In the genomic region with DNA sequence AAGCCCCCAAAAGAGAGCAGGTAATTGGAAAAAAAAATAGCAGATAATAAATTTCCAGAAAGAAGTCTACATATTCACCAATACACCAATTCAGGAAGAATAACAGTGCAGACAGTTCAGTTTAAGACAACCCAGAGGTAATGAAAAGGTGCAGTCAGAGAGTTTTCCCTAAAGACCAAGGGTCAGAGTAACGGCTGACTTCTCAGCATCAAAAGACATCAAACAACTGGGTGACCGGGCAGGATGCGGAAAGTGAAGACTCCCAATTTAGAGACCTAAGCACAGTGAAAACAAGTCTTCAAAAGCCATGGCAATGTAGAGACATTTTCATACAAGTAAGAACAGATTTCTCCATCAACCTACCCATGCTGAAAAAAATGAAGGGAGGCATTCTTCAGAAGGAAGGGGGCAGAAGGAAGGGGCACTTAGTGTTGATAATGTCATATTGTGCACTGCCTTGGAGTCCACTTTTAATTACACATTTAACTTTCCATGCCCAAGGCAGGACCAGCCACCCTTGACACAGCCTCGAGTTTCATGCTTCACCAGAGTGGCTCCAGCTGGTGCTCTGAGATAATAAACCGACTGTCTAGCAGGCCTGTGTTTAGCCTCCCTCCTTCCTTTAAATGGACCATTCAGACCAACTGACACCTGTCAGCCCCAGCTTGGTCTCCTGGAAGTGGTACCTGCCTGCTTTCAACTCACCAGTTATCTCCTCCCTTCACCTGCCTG, we compare ENCODE assay signal across 14 mouse cellular contexts.
"Had no signal": no experiment of that assay in that cellular context is flagged by ENCODE, and none has a peak within 500 bp of the region (broad histone marks: within the 10 kb centered on the region; RNA-seq: fewer than 3 reads in every experiment).

No protein-coding gene starts in this region.

- H3K9me3 ChIP-seq: liver, embryonic 13.5 days; stomach, embryonic 15.5 days had no signal

- H3K27me3 ChIP-seq: liver, embryonic 13.5 days; stomach, embryonic 15.5 days had no signal

- H3K4me2 ChIP-seq: liver, embryonic 13.5 days; midbrain, embryonic 11.5 days; stomach, embryonic 15.5 days had no signal

- H3K9ac ChIP-seq: liver, embryonic 13.5 days; stomach, embryonic 15.5 days had no signal

- H3K36me3 ChIP-seq: liver, embryonic 13.5 days; stomach, embryonic 15.5 days had no signal

- ATAC-seq: intestine, postnatal 0 days had no signal

- H3K27ac ChIP-seq: left cerebral cortex, adult 2 months; liver, embryonic 13.5 days; stomach, embryonic 15.5 days had no signal

- DNase-seq: kidney, adult 8-10 months; layer of hippocampus, postnatal 36 days; liver, embryonic 13.5 days; lung, adult 2 months; lung, postnatal 14 days; lung, postnatal 4 days; midbrain, embryonic 14.5 days; right cerebral cortex, postnatal 25 days; spleen, adult 18-20 months; thymus, postnatal 25 days had no signal

- H3K4me1 ChIP-seq: liver, embryonic 13.5 days; stomach, embryonic 15.5 days had no signal

- H3K4me3 ChIP-seq: left cerebral cortex, adult 2 months; liver, embryonic 13.5 days; stomach, embryonic 15.5 days had no signal
